Mouse (Mus musculus) hindbrain, embryonic 14.5 days (tissue): ENCODE data around the gene Ecd. TPM values are rescaled to one million over a fixed set of nuclear protein-coding genes. Genes with fewer than 3 reads are reported as not detected.

Source experiments
- ATAC-seq: fragments of 200-750 bp; cut with Nextera tagmentation; 2 replicates; pipeline ENCODE4 v1.8.0; 2017; ENCODE audit warnings: moderate number of reproducible peaks, mild to moderate bottlenecking, moderate TSS enrichment, moderate library complexity; ENCODE audit not compliant: low FRiP score
- DNase-seq: peaks from one replicate; pipeline ENCODE4 v3.0.0-alpha.2; 2015; ENCODE audit warnings: low spot score
- H3K27ac ChIP-seq: fragments of 300-500 bp; sonication (generic); 2 replicates; pipeline ENCODE4 v1.5.1; 2014; ENCODE audit warnings: mild to moderate bottlenecking, moderate library complexity
- H3K27me3 ChIP-seq: fragments of 300-500 bp; sonication (generic); 2 replicates; pipeline ENCODE4 v1.6.1; 2014; ENCODE audit warnings: mild to moderate bottlenecking, low read length, mixed read lengths; ENCODE audit not compliant: control insufficient read depth, insufficient read depth
- H3K36me3 ChIP-seq: fragments of 300-500 bp; sonication (generic); replicated peaks from 2 replicates; pipeline ENCODE4 v1.6.1; 2014; ENCODE audit not compliant: control insufficient read depth, insufficient read depth
- H3K4me1 ChIP-seq: fragments of 300-500 bp; sonication (generic); replicated peaks from 2 replicates; pipeline ENCODE4 v1.6.1; 2014; ENCODE audit warnings: antibody characterized with exemption, low read length, mixed read lengths; ENCODE audit not compliant: control insufficient read depth, insufficient read depth
- H3K4me2 ChIP-seq: fragments of 300-500 bp; sonication (generic); replicated peaks from 2 replicates; pipeline ENCODE4 v1.6.1; 2014; ENCODE audit warnings: mild to moderate bottlenecking, moderate library complexity
- H3K4me3 ChIP-seq: fragments of 300-500 bp; sonication (generic); replicated peaks from 2 replicates; pipeline ENCODE4 v1.5.1; 2014; ENCODE audit warnings: mild to moderate bottlenecking, low read length
- H3K9ac ChIP-seq: fragments of 300-500 bp; sonication (generic); 2 replicates; pipeline ENCODE4 v1.6.1; 2014
- H3K9me3 ChIP-seq: fragments of 300-500 bp; sonication (generic); 2 replicates; pipeline ENCODE4 v1.6.1; 2016; ENCODE audit warnings: low read length; ENCODE audit not compliant: control insufficient read depth
- WGBS: fragments of 180-500 bp; shearing (Covaris S2); extraction: QIAGEN DNeasy Blood & Tissue Kit; methylation state at CpG from one replicate; pipeline ENCODE4 v1.1.7; 2014; 5-methylcytosine and 5-hydroxymethylcytosine counted together
- polyA plus RNA-seq: library from polyadenylated mRNA; unstranded; fragments of >200 nt; fragmentation: Nextera tagmentation; extraction: Ambion mirVana; gene quantifications from 2 replicates; pipeline ENCODE4 v1.2.1, GENCODE M21; 2014

Ecd gene
- polyA plus RNA-seq, 1 experiment from 2014 or later, result 51.1 TPM

GRCm38 (mm10) chr14:20294947-20295346, 53.0 kb downstream of the Ecd start:
- Histone ChIP-seq H3K9ac (peak overlapping the region; percentile 53), H3K4me1 (peaks cover 5% of the 10 kb centered on the region; the same call in 1 of the 2 replicates), H3K4me3 (peak overlapping the region; percentile 42), H3K27me3 (no peaks in the 10 kb centered on the region), H3K27ac (no peak overlapping the region), H3K9me3 (no peaks in the 10 kb centered on the region), H3K36me3 (no peaks in the 10 kb centered on the region), H3K4me2 (peak overlapping the region; percentile 55)
- ATAC-seq (no peak), DNase-seq (no peak)
- 52% methylated on average over 8 of the region's 8 CpGs for WGBS

DNA sequence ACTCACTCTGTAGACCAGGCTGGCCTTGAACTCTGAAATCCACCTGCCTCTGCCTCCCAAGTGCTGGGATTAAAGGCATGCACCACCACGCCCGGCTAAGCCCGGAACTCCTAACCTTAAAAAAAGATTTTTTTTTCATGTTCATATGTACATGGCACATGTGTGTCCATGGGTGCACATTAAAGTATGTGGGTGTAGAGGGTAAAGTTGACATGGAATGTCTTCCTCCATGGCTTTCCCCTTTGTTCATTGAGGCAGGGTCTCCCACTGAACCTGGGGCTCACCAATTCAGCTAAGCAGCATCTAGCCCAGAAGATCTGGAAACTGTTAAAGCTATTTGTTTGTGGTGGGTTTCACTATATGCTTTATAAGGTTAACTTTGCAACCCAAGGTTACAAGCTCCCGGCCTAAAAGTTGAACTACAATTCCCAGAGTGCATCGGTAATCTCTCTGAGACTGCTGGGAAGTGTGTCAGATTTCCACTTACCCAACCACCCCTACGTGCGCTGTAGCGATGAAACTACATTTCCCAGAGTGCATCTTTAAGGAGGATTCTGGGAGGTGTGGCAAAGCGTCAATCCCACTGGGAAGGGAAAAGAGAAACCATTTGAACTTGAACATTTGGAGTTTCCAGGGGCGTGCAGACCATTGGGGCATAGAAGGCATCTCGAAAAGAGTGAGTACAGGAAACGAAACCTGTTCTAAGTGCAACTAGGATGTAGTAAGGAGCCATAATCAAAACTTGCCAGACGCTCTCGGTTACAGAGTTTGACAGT, 53.6 kb downstream of the Ecd start, which contains the start of gene Nudt13:
Gene Nudt13, plus strand, starts transcription at position 581 of the 776 bp plus-strand sequence.
- Histone ChIP-seq H3K36me3 (no peaks in the 10 kb centered on the region), H3K27me3 (no peaks in the 10 kb centered on the region), H3K27ac (no peak within 1 kb of the TSS), H3K4me1 (peaks cover 5% of the 10 kb centered on the region; the same call in 1 of the 2 replicates), H3K9ac (peak within 1 kb of the TSS; percentile 53), H3K9me3 (no peaks in the 10 kb centered on the region), H3K4me3 (peak within 1 kb of the TSS; percentile 42), H3K4me2 (peak within 1 kb of the TSS; percentile 55)
- 24% methylated on average over 14 of the region's 14 CpGs for whole genome bisulfite sequencing
- peak; percentile 90 for DNase-seq
- peak; percentile 96 for ATAC-seq

DNA sequence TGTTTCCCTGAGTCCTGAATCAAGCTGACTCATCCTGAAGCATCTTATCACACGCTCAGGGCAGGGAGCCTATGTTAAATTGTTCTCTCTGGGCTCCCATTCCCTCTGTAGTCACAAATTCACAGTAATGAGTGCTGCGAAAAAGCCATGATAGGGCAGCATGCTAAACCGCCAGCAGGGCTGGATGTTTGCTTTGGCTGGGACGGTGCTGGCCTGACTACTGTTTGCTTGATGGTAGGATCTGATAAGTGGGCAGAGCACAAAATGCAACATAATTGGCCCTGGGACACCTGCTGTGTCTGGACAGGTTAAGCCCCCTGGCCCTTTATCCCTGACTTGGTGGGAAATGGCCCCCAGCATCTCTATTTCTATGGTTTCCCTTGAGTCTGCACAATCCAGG, 56.5 kb downstream of the Ecd start:
- Histone ChIP-seq H3K4me1 (peaks cover 5% of the 10 kb centered on the region; the same call in 1 of the 2 replicates), H3K36me3 (no peaks in the 10 kb centered on the region), H3K4me2 (no peak overlapping the region), H3K9me3 (no peaks in the 10 kb centered on the region), H3K27ac (no peak overlapping the region), H3K4me3 (no peak overlapping the region), H3K9ac (no peak overlapping the region), H3K27me3 (no peaks in the 10 kb centered on the region)
- no peak for ATAC-seq
- no peak for DNase-seq
- 60% methylated on average over 4 of the region's 4 CpGs for WGBS

Other genes with a start within 250 kb of the Ecd start
- 11.1 and 14.9 TPM in 2 replicates for gene Saysd1, start 209.6 kb downstream of the Ecd start, polyA plus RNA-seq
- gene Kcnk5, start 166.3 kb downstream of the Ecd start, polyA plus RNA-seq, result 0.65 and 1.2 TPM in 2 replicates
- gene Kcnk16, start 78.9 kb downstream of the Ecd start, polyA plus RNA-seq, result not detected in 2 replicates
- 10.4 and 10.8 TPM in 2 replicates for gene Nudt13, start 53.4 kb downstream of the Ecd start, polyA plus RNA-seq
- 45.6 and 46.7 TPM in 2 replicates for gene Fam149b, start within 50 bp of the Ecd start, polyA plus RNA-seq
- 96.4 and 116 TPM in 2 replicates for gene Dnajc9, start 40.8 kb upstream of the Ecd start, polyA plus RNA-seq
- gene Mrps16, start 45.5 kb upstream of the Ecd start, polyA plus RNA-seq, result 63.6 and 69.8 TPM in 2 replicates
- 1.3 and 1.4 TPM in 2 replicates for gene Cfap70, start 104.1 kb upstream of the Ecd start, polyA plus RNA-seq
- 15.4 and 16.5 TPM in 2 replicates for gene Anxa7, start 132.0 kb upstream of the Ecd start, polyA plus RNA-seq
- gene Mss51, start 148.8 kb upstream of the Ecd start, polyA plus RNA-seq, result 0.55 TPM in 2 replicates
- gene Ppp3cb, start 198.5 kb upstream of the Ecd start, polyA plus RNA-seq, result 121 and 123 TPM in 2 replicates